Mouse (Mus musculus) thymus, adult 2 months (tissue): ENCODE results near the gene Tescl.

Experiments used
- CTCF ChIP-seq: fragments of 200-500 bp; IDR thresholded peaks from 2 replicates; pipeline ENCODE4 v1.5.1; 2012; ENCODE audit warnings: mild to moderate bottlenecking, control low read depth, low read length, moderate library complexity, borderline replicate concordance; ENCODE audit not compliant: control insufficient read depth, poor library complexity, insufficient read depth; ENCODE audit errors: extremely low read depth
- POLR2A ChIP-seq: fragments of 200-500 bp; IDR thresholded peaks from 2 replicates; pipeline ENCODE4 v1.6.1; 2012; ENCODE audit warnings: mild to moderate bottlenecking, low read length, control low read depth, moderate library complexity; ENCODE audit not compliant: control insufficient read depth, poor library complexity, insufficient read depth; ENCODE audit errors: extremely low read depth

DNA sequence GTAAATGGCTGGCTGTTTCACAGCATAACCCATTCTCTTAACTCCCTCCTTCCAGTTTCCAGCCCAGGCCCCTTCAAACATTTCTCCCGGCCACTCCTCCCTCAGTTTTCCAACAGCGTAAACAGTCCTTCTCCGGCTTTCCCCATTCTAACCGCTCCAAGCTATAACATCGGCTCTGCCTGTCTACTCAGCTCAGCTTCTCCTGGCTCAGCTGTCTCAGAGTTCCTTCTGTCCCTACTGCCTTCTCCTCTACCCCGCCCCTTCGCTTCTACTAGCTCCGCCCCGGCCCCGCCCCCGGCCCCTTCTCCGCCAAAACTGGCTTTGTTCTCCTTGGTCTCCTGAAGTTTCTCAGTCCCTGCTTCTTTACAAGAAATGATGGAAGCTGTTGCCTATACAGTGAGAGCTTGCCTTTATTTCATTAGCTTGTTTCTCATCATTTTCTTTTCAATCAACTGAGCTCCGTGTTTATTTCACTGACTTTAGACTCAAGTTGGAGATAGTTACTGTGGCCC lies 32.9 kb downstream of the Tescl start, which contains the start of gene Zfp61:
- TF ChIP-seq CTCF: no peak
- no peak for TF ChIP-seq POLR2A
